Mouse (Mus musculus): ENCODE measurements at regions not wholly inside any gene's neighbourhood (a gene's known extent, or its start where the extent isn't known, plus 50 kb on each side); places are given as distances from the start of the nearest gene placed in this dataset.
A peak's percentile ranks its signal among the peaks of the same experiment; 100 is the strongest.

DNA sequence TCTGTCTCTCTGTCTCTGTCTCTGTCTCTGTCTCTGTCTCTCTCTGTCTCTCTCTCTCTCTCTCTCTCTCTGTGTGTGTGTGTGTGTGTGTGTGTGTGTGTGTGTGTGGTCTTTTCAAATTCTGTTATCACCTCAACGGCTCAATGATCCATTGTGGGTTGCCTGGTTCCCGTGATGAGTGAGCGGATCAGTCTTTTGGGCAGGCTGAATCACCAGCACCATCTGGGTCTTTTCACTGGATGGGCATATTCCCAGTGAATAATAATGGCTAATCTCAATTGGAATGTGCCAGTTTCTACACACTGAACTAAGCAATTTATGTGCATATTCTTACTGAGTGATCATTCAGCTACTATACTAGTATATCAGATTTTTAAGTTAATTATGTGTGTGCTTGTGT lies 216.4 kb downstream of the Lmx1a start:
- Histone ChIP-seq H3K4me3 (replicated peaks; ENCODE audit: low read length) (no peak overlapping the region), H3K4me2 (replicated peaks) (no peak overlapping the region), H3K27ac (no peak overlapping the region), H3K36me3 (replicated peaks; ENCODE audit: control insufficient read depth, insufficient read depth) (no peaks in the 10 kb centered on the region), H3K9me3 (ENCODE audit: control insufficient read depth, low read length) (no peaks in the 10 kb centered on the region), H3K9ac (no peak overlapping the region), H3K4me1 (replicated peaks; ENCODE audit: control insufficient read depth, insufficient read depth, low read length) (no peaks in the 10 kb centered on the region), H3K27me3 (ENCODE audit: control insufficient read depth, insufficient read depth, low read length) (no peaks in the 10 kb centered on the region)
- DNase-seq (ENCODE audit: low spot score) (no peak), ATAC-seq (ENCODE audit: low FRiP score) (no peak)
- WGBS: 50% methylated on average over 3 of the region's 3 CpGs

DNA sequence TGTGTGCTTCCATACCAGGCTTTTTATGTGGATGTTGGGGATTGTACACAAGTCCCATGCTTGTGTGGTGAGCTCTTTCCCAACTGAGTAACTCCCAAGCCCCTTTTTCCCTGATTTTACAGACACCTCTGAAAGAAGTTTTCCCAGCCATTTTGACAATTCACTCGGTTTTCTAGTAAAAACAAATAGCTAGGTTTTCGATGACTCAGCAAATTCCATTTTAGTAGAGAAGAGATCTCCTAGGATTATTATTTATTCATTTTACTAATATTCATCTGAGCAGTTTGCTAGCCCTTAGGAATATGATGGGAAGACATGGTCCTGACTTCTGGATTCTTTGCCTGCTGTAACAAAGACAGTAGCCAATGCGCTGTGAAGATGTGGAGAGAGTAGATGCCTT lies 223.0 kb downstream of the Lmx1a start:
- no peak overlapping the region for H3K27ac ChIP-seq
- no peak overlapping the region for H3K9ac ChIP-seq
- DNase-seq (ENCODE audit: low spot score): no peak
- 85% methylated on average over 3 of the region's 3 CpGs for WGBS
- no peak overlapping the region for H3K4me2 ChIP-seq (replicated peaks)
- no peaks in the 10 kb centered on the region for H3K36me3 ChIP-seq (replicated peaks; ENCODE audit: control insufficient read depth, insufficient read depth)
- H3K4me3 ChIP-seq (replicated peaks; ENCODE audit: low read length): no peak overlapping the region
- no peaks in the 10 kb centered on the region for H3K9me3 ChIP-seq (ENCODE audit: control insufficient read depth, low read length)
- H3K4me1 ChIP-seq (replicated peaks; ENCODE audit: control insufficient read depth, insufficient read depth, low read length): no peaks in the 10 kb centered on the region
- no peaks in the 10 kb centered on the region for H3K27me3 ChIP-seq (ENCODE audit: control insufficient read depth, insufficient read depth, low read length)
- ATAC-seq (ENCODE audit: low FRiP score): no peak

DNA sequence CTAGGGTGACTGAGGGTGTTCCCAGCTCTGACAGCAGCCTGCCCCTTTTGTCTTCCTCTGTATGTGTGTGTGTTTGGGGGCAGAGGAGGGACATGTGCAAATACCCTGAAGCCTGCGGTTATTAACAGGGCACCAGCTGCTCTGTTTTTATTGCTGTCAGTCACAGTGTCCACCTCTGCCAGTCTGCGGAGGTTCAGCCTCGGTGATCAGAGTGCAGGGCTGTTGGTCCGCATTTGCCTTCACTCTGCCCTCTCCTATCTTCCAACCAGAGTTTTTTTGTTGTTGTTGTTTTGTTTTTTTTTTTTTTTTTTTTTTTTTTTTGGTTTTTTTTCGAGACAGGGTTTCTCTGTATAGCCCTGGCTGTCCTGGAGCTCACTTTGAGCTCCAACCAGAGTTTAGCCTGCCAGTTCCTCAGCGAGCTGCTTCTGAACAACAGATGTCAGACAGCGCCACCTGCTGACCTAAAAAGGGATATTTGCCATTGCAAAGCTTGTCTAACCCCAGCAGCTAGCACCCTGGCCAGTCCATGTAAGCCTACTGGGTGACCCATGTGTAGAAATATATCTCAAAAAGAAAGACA lies 226.0 kb downstream of the Lmx1a start:
- no peaks in the 10 kb centered on the region for H3K9me3 ChIP-seq (ENCODE audit: control insufficient read depth, low read length)
- no peaks in the 10 kb centered on the region for H3K4me1 ChIP-seq (replicated peaks; ENCODE audit: control insufficient read depth, insufficient read depth, low read length)
- peak; percentile 94 for DNase-seq (ENCODE audit: low spot score)
- H3K4me3 ChIP-seq (replicated peaks; ENCODE audit: low read length): no peak overlapping the region
- WGBS: 11% methylated on average over 7 of the region's 7 CpGs
- ATAC-seq (ENCODE audit: low FRiP score): peak; percentile 77
- peak overlapping the region; percentile 15 for H3K4me2 ChIP-seq (replicated peaks)
- H3K9ac ChIP-seq: no peak overlapping the region
- no peaks in the 10 kb centered on the region for H3K27me3 ChIP-seq (ENCODE audit: control insufficient read depth, insufficient read depth, low read length)
- H3K27ac ChIP-seq: no peak overlapping the region
- H3K36me3 ChIP-seq (replicated peaks; ENCODE audit: control insufficient read depth, insufficient read depth): no peaks in the 10 kb centered on the region

DNA sequence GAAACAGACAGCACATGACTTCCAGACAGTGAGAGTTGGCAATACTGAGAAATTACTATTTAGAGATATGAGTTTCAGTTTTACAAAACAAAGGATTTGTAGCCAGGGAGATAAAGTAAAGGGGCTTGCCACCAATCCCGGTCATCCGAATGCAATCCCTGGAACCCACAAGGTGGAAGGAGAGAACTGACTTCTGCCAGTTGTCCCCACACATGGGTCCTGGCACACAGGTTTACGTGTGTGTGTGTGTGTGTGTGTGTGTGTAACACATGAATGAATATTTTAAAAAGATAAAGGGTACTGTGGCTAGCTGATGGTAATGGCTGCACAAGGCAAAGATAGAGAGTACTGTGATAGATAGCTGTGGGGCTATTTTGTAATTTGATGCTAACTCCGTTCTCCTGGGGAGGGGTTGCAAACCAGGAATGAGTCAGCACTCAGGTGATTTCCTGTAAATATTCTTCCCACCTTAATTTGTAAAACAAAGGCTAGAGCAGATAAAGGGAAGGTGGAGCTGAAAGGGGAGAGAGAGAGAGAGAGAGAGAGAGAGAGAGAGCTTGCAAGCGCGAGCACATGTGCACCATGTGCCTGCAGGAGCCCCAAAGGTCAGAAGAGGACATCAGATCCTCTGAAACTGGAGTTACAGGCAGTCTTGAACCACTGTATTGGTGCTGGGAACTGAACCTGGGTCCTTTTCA lies 226.7 kb downstream of the Lmx1a start:
- Histone ChIP-seq H3K4me1 (replicated peaks; ENCODE audit: control insufficient read depth, insufficient read depth, low read length) (no peaks in the 10 kb centered on the region), H3K4me3 (replicated peaks; ENCODE audit: low read length) (no peak overlapping the region), H3K4me2 (replicated peaks) (no peak overlapping the region), H3K36me3 (replicated peaks; ENCODE audit: control insufficient read depth, insufficient read depth) (no peaks in the 10 kb centered on the region), H3K27me3 (ENCODE audit: control insufficient read depth, insufficient read depth, low read length) (no peaks in the 10 kb centered on the region), H3K9me3 (ENCODE audit: control insufficient read depth, low read length) (no peaks in the 10 kb centered on the region), H3K9ac (no peak overlapping the region), H3K27ac (no peak overlapping the region)
- ATAC-seq (ENCODE audit: low FRiP score) (no peak), DNase-seq (ENCODE audit: low spot score) (no peak)
- WGBS: 62% methylated on average over 6 of the region's 6 CpGs

DNA sequence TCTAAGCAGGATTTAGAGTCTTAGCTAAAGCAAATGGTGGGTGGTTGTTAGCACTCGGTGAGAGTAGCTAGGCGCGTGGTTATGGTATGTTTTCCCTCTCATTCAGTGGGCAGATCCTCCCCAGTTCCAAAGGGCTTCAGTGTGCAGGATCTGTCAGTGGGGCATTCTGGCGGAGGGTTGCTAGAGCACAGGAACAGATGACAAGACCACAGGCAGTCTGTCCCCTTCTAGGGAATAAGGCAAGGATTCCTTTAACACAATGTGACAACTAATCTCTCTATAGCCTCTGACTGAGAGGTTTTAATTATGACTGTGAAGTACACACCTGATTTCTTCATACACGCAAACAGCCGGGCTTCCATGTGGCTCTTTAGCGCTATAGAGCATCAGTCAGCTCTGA lies 233.9 kb downstream of the Lmx1a start:
- ATAC-seq (ENCODE audit: low FRiP score) (no peak), DNase-seq (ENCODE audit: low spot score) (no peak)
- H3K27ac ChIP-seq: no peak overlapping the region
- H3K4me3 ChIP-seq (replicated peaks; ENCODE audit: low read length): no peak overlapping the region
- H3K4me2 ChIP-seq (replicated peaks): no peak overlapping the region
- H3K9ac ChIP-seq: no peak overlapping the region
- WGBS: 79% methylated on average over 7 of the region's 7 CpGs
- no peaks in the 10 kb centered on the region for H3K4me1 ChIP-seq (replicated peaks; ENCODE audit: control insufficient read depth, insufficient read depth, low read length)
- no peaks in the 10 kb centered on the region; the same call in 1 of the 2 replicates for H3K27me3 ChIP-seq (ENCODE audit: control insufficient read depth, insufficient read depth, low read length)
- no peaks in the 10 kb centered on the region for H3K9me3 ChIP-seq (ENCODE audit: control insufficient read depth, low read length)
- no peaks in the 10 kb centered on the region for H3K36me3 ChIP-seq (replicated peaks; ENCODE audit: control insufficient read depth, insufficient read depth)

DNA sequence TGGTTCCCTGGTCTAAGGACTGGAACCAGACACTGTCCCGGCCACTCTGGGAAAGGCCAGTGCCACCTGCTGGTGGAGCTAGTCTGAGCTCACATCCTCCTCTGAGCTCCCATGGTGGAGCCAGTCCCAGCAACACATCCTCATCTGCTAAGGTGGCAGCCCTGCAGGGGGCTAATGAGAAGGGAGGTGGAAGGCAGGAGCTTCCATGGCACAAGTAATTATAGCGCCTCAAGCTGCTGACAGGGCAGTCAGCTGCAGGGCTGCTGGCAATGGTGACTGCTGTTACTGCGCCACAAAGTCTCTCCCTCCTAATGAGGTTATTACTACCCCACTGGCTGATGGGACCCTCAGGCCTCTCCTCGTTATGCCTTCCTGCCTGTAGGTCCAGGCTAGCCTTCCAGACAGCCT lies 239.0 kb downstream of the Lmx1a start:
- H3K9ac ChIP-seq: no peak overlapping the region
- H3K4me3 ChIP-seq (replicated peaks; ENCODE audit: low read length): no peak overlapping the region
- WGBS: 18% methylated on average over 4 of the region's 4 CpGs
- H3K4me2 ChIP-seq (replicated peaks): no peak overlapping the region
- H3K27ac ChIP-seq: no peak overlapping the region
- DNase-seq (ENCODE audit: low spot score) (no peak), ATAC-seq (ENCODE audit: low FRiP score) (peak; percentile 67)
- no peaks in the 10 kb centered on the region; the same call in 1 of the 2 replicates for H3K27me3 ChIP-seq (ENCODE audit: control insufficient read depth, insufficient read depth, low read length)
- H3K36me3 ChIP-seq (replicated peaks; ENCODE audit: control insufficient read depth, insufficient read depth): no peaks in the 10 kb centered on the region
- H3K4me1 ChIP-seq (replicated peaks; ENCODE audit: control insufficient read depth, insufficient read depth, low read length): peaks cover 10% of the 10 kb centered on the region
- no peaks in the 10 kb centered on the region for H3K9me3 ChIP-seq (ENCODE audit: control insufficient read depth, low read length)

DNA sequence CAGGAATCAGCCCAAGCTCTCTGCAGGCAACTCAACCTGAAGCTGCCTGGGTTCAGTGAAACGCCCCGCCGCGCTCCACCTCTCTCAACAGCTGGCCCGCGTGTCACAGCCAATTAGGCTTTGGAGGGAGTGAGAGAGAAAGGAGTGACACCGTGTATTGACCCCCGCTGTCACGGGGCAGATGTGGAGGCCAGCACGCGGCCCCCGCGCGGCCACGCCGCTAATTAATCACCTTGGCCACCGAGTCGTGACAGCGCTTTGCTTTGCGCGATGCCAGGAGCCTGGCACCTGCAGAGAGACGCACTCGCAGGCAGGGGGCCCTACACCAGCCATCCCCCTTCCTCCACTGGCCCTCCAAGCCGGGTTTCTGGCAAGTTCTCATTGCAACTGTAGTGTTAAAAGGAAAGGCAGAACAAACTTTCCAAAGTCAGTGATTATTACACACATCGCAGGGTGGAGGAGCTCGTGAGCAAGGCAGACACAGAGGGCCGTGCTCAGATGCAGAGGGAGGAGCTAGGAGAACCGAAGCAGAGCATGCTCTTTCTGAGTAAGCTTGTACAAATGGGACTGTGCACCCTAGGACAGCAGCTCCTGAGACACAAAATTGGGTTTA lies 240.8 kb downstream of the Lmx1a start:
- peaks cover 10% of the 10 kb centered on the region for H3K4me1 ChIP-seq (replicated peaks; ENCODE audit: control insufficient read depth, insufficient read depth, low read length)
- DNase-seq (ENCODE audit: low spot score): peak; percentile 59
- H3K9me3 ChIP-seq (ENCODE audit: control insufficient read depth, low read length): no peaks in the 10 kb centered on the region
- no peak overlapping the region for H3K9ac ChIP-seq
- H3K4me2 ChIP-seq (replicated peaks): peak overlapping the region; percentile 71
- peak; percentile 65 for ATAC-seq (ENCODE audit: low FRiP score)
- under 1% methylated on average over 28 of the region's 28 CpGs for WGBS
- no peak overlapping the region for H3K27ac ChIP-seq
- no peaks in the 10 kb centered on the region for H3K36me3 ChIP-seq (replicated peaks; ENCODE audit: control insufficient read depth, insufficient read depth)
- H3K27me3 ChIP-seq (ENCODE audit: control insufficient read depth, insufficient read depth, low read length): no peaks in the 10 kb centered on the region
- peak overlapping the region; percentile 26 for H3K4me3 ChIP-seq (replicated peaks; ENCODE audit: low read length)

DNA sequence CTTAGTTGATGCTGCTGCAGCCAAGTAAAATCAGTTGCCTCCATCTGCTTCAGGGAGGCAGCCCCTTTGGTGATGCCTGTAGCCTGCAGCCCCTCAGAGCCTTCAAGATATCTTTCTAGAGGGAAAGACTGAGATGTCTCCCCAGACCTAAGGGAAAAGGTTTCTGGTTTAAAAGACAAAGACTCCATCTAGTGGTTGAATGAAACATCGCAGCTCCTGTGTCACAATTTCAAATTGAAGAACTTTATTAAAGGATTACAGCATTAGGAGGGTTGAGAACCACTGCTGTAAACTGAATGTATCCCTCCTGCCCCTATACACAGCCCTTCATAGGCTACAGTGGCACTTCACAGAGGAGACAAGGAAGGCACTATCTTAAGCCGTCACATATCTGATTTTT lies 243.1 kb downstream of the Lmx1a start:
- H3K36me3 ChIP-seq (replicated peaks; ENCODE audit: control insufficient read depth, insufficient read depth): no peaks in the 10 kb centered on the region
- no peak overlapping the region for H3K4me2 ChIP-seq (replicated peaks)
- H3K9me3 ChIP-seq (ENCODE audit: control insufficient read depth, low read length): no peaks in the 10 kb centered on the region
- no peak overlapping the region for H3K9ac ChIP-seq
- DNase-seq (ENCODE audit: low spot score) (peak; percentile 84), ATAC-seq (ENCODE audit: low FRiP score) (no peak)
- H3K4me1 ChIP-seq (replicated peaks; ENCODE audit: control insufficient read depth, insufficient read depth, low read length): peaks cover 10% of the 10 kb centered on the region
- H3K27me3 ChIP-seq (ENCODE audit: control insufficient read depth, insufficient read depth, low read length): no peaks in the 10 kb centered on the region
- WGBS: 40% methylated on average over 2 of the region's 2 CpGs
- no peak overlapping the region for H3K4me3 ChIP-seq (replicated peaks; ENCODE audit: low read length)
- no peak overlapping the region for H3K27ac ChIP-seq

DNA sequence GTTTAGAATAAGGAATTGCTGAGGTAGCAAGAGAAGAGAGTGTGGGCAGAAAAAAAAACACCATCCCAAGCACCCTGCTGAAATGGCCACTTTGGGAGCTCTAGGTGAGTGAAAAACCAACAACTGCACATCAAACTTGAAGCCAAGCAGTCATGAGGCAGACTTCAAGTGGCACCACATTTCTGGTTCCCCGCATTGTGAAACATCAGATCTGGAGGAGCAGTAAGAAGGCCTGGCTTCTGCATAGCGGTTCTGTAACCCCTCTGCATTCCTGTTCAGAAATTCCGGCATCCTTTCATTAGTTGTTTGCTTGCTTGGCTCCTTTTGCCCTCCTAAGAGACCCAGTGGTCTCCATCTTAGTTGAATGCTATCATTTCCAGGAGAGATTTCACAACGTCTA lies 247.7 kb downstream of the Lmx1a start:
- Histone ChIP-seq H3K4me1 (replicated peaks; ENCODE audit: control insufficient read depth, insufficient read depth, low read length) (no peaks in the 10 kb centered on the region), H3K36me3 (replicated peaks; ENCODE audit: control insufficient read depth, insufficient read depth) (no peaks in the 10 kb centered on the region), H3K27ac (no peak overlapping the region), H3K9ac (no peak overlapping the region), H3K4me2 (replicated peaks) (no peak overlapping the region), H3K4me3 (replicated peaks; ENCODE audit: low read length) (no peak overlapping the region), H3K27me3 (ENCODE audit: control insufficient read depth, insufficient read depth, low read length) (no peaks in the 10 kb centered on the region), H3K9me3 (ENCODE audit: control insufficient read depth, low read length) (no peaks in the 10 kb centered on the region)
- no peak for DNase-seq (ENCODE audit: low spot score)
- no peak for ATAC-seq (ENCODE audit: low FRiP score)
- WGBS: 86% methylated on average over 4 of the region's 4 CpGs
